Mouse (Mus musculus) v-Abl transformed pro-B cells (cell line): ENCODE measurements around the gene Pi4k2a.

Source experiments
- in situ Hi-C, 2 experiments: fragments of 400-800 bp; cut with MboI; formaldehyde crosslinking; loops; one replicate each; pipeline ENCODE4 v1.15.1; 2025; ENCODE audit not compliant: unreplicated experiment in 2 of 2

Pi4k2a gene

GRCm38 (mm10) chr19:42089748-42090595 is at the start of gene Pi4k2a:
Gene Pi4k2a (plus strand): TSS chr19:42090470.
- in situ Hi-C loops: no loop called here

GRCm38 (mm10) chr19:42043988-42044387 is 46.3 kb upstream of the Pi4k2a start:
- in situ Hi-C loops: loop anchor here in 1 of 2 experiments (25.0 kb wide), 1 partner anchor 1368 kb away; no protein-coding TSS in a partner anchor

- in situ Hi-C loops: loop anchor here in 1 of 2 experiments (5.0 to 25.0 kb wide), 2 partner anchors 117 to 1367 kb away; partner anchors contain the start of gene Zfyve27
Observed at GRCm38 (mm10) chr19:42045269-42046102, 44.8 kb upstream of the Pi4k2a start, which contains the start of gene Hoga1. Gene Hoga1 (plus strand): TSS chr19:42045610.

- in situ Hi-C loops: no loop called here
Observed at GRCm38 (mm10) chr19:42050251-42050650, 40.0 kb upstream of the Pi4k2a start.

- in situ Hi-C loops: no loop called here
Observed at GRCm38 (mm10) chr19:42051351-42051750, 38.9 kb upstream of the Pi4k2a start.

- in situ Hi-C loops: no loop called here
Observed at GRCm38 (mm10) chr19:42051948-42052347, 38.3 kb upstream of the Pi4k2a start, which contains the start of gene 4933411K16Rik. Gene 4933411K16Rik (plus strand): TSS chr19:42052248.

GRCm38 (mm10) chr19:42054255-42054654 is 36.0 kb upstream of the Pi4k2a start:
- in situ Hi-C loops: no loop called here

GRCm38 (mm10) chr19:42055881-42056280 is 34.4 kb upstream of the Pi4k2a start:
- in situ Hi-C loops: no loop called here

- in situ Hi-C loops: no loop called here
Observed at GRCm38 (mm10) chr19:42056719-42057409, 33.4 kb upstream of the Pi4k2a start.

- in situ Hi-C loops: no loop called here
Observed at GRCm38 (mm10) chr19:42058426-42058825, 31.8 kb upstream of the Pi4k2a start.

GRCm38 (mm10) chr19:42061443-42061842 is 28.8 kb upstream of the Pi4k2a start:
- in situ Hi-C loops: no loop called here

GRCm38 (mm10) chr19:42068441-42069240 is 21.6 kb upstream of the Pi4k2a start:
- in situ Hi-C loops: no loop called here

GRCm38 (mm10) chr19:42069241-42069525 is 21.1 kb upstream of the Pi4k2a start:
- in situ Hi-C loops: no loop called here

GRCm38 (mm10) chr19:42071221-42071620 is 19.0 kb upstream of the Pi4k2a start:
- in situ Hi-C loops: no loop called here

- in situ Hi-C loops: no loop called here
Observed at GRCm38 (mm10) chr19:42071886-42072608, 18.2 kb upstream of the Pi4k2a start.

GRCm38 (mm10) chr19:42072802-42073201 is 17.5 kb upstream of the Pi4k2a start:
- in situ Hi-C loops: no loop called here

GRCm38 (mm10) chr19:42075051-42075450 is 15.2 kb upstream of the Pi4k2a start:
- in situ Hi-C loops: no loop called here

GRCm38 (mm10) chr19:42075992-42076391 is 14.3 kb upstream of the Pi4k2a start:
- in situ Hi-C loops: no loop called here

GRCm38 (mm10) chr19:42078566-42078965 is 11.7 kb upstream of the Pi4k2a start:
- in situ Hi-C loops: no loop called here
